Mouse (Mus musculus) lung, adult 2 months (tissue): ENCODE data around the gene Lingo4.

Experiments used
- CTCF ChIP-seq: fragments of 200-500 bp; IDR thresholded peaks from 2 replicates; pipeline ENCODE4 v1.5.1; 2011; ENCODE audit warnings: mild to moderate bottlenecking, low read length, control low read depth; ENCODE audit not compliant: insufficient read depth
- POLR2A ChIP-seq: fragments of 200-500 bp; IDR thresholded peaks from 2 replicates; pipeline ENCODE4 v1.6.1; 2011; ENCODE audit warnings: low read depth, mild to moderate bottlenecking, control low read depth, low read length, borderline replicate concordance; ENCODE audit errors: extremely low read depth

DNA sequence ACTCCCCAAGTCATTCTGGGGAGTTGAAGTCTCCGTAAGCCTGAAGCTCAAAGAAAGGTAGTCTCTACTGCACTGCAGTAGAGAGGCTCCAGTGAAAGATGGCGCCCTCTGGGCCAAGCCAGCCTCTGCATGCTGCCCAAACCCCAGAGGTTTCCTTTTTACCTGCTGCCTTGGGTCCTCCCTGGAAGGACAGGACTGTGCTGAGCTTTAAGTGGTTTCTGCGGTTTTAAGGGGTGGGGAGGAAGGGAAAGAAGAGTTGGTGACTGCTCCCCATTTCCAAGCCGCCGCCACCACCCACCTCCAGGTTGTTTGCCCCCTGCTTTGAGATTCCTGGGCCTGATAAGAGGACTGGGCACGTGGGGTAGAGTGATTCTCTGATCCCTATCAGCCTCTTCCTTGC lies 29.7 kb upstream of the Lingo4 start:
- TF ChIP-seq POLR2A (no peak), CTCF (no peak)
